Mouse (Mus musculus): Measurements from ENCODE around the gene Mical2. TPM values are rescaled to one million over a fixed set of nuclear protein-coding genes. Genes with fewer than 3 reads are reported as not detected.
A peak's percentile ranks its signal among the peaks of the same experiment; 100 is the strongest.

The Mical2 gene
- polyA plus RNA-seq, 1 experiment from 2014 or later: 3.9 TPM

DNA sequence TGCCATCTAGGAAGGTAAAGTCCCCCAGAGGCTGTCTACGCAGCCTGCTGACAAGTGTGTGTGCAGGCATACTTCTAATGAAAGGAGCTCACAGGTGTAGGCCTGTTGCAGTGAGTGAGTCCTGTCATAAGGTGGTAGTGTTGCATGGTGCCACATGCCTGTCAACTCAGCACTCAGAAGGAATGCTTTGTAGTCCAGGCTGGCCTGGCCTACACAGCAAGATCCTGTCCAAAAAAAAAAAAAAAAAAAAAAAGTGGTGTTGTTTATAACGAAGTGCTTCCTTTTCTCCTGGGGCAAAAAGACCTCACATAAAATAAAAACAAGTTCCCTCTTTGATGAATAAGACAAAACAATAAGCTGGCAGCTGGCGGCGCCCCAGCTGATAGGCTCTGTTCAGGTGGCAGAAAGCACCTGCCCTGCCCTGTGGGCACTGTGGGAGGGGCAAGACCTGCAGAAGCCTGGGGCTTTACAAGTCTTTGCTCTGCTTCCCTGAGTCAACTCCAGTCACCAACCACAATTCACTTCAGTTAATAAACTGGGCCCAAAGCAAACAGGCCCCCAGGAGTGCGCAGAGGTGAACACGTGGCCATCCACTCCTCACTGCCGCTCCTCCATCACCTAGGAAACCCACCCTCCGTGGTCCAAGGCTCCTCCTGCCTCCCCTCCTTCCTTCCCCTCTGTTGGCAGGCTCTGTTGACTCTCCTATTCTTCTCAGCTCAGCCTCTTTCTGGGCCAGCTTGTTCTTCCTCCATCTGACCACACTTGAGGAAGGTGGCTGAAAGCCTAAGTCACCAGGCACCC, 12.5 kb upstream of the Mical2 start:
- Histone ChIP-seq H3K36me3 (no peaks in the 10 kb centered on the region), H3K9me3 (replicated peaks) (no peaks in the 10 kb centered on the region), H3K27me3 (replicated peaks) (no peaks in the 10 kb centered on the region), H3K4me1 (peaks cover 15% of the 10 kb centered on the region), H3K4me3 (replicated peaks) (no peak overlapping the region), H3K27ac (replicated peaks) (peak overlapping the region; percentile 51), H3K4me2 (no peak overlapping the region), H3K9ac (replicated peaks) (no peak overlapping the region)
- 33% methylated on average over 8 of the region's 8 CpGs for WGBS
- peak; percentile 79 for ATAC-seq (ENCODE audit: low FRiP score)

DNA sequence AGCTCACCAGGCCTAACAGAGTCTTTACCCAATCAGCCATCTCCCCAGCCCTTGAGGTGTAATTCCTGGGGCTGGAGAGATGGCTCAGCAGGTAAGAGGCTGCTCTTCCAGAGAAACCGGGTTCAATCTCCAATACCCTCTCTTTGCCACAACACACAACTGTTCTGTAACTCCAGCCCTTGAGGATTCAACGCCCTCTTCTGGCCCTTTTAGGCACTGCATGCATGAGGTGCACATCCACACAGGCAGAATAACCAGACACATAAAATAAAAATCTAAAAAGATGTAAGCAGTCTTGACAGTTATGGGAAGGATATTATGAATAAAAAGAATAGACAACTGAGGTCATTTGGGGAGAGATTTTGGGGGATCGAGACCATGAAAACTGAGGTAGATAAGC, 9.8 kb upstream of the Mical2 start:
- ATAC-seq (ENCODE audit: low FRiP score): no peak
- H3K27ac ChIP-seq (replicated peaks): no peak overlapping the region
- no peak overlapping the region for H3K4me3 ChIP-seq (replicated peaks)
- peaks cover 13% of the 10 kb centered on the region for H3K4me1 ChIP-seq
- H3K36me3 ChIP-seq: no peaks in the 10 kb centered on the region
- H3K9ac ChIP-seq (replicated peaks): no peak overlapping the region
- H3K27me3 ChIP-seq (replicated peaks): no peaks in the 10 kb centered on the region
- H3K9me3 ChIP-seq (replicated peaks): no peaks in the 10 kb centered on the region
- H3K4me2 ChIP-seq: no peak overlapping the region
- 78% methylated on average over 3 of the region's 3 CpGs for WGBS

DNA sequence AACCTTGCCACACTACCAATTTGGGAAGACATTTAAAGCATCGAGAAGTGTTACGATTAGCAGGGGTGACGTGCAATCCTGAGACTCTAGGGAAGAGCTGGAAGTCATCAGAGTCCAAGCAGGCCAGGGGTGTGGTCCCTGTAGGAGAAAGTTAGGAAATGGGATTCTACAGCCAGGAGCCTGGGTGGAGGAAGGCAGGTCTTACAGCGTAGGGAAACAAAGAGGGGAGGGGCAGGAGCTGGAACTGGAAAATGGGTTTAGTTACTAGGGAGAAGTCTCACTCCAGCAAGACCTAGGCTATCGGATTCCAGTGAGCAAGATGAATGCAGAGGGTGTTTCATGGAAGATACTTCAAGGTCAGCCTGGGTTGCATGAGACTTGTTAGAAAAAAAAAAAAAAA, 8.9 kb upstream of the Mical2 start:
- H3K36me3 ChIP-seq: no peaks in the 10 kb centered on the region
- H3K4me3 ChIP-seq (replicated peaks): no peak overlapping the region
- no peak overlapping the region for H3K27ac ChIP-seq (replicated peaks)
- no peak overlapping the region for H3K4me2 ChIP-seq
- ATAC-seq (ENCODE audit: low FRiP score): no peak
- no peaks in the 10 kb centered on the region; the same call in 1 of the 2 replicates for H3K27me3 ChIP-seq (replicated peaks)
- no peak overlapping the region for H3K9ac ChIP-seq (replicated peaks)
- WGBS: 77% methylated on average over 5 of the region's 5 CpGs
- no peaks in the 10 kb centered on the region for H3K9me3 ChIP-seq (replicated peaks)
- H3K4me1 ChIP-seq: peaks cover 13% of the 10 kb centered on the region

DNA sequence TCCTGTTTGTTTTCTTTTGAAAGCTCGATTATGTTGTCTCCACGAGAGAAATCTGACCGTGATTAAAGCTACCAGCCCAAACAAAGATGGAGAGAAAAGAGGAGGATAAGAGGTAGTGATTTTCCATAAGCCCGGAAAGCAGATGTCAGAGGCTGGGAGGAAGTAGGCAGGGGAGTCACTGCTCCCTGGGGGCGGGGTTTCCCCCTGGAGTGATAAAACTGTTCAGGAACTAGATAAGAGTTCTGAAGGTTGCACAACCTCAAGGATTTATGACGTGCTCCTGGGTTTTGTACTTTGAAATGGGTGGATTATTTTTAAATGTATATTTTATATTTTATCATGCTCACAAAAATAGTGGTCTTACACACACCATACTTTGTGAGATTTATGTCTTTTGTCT, 8.4 kb upstream of the Mical2 start:
- 64% methylated on average over 6 of the region's 6 CpGs for WGBS

DNA sequence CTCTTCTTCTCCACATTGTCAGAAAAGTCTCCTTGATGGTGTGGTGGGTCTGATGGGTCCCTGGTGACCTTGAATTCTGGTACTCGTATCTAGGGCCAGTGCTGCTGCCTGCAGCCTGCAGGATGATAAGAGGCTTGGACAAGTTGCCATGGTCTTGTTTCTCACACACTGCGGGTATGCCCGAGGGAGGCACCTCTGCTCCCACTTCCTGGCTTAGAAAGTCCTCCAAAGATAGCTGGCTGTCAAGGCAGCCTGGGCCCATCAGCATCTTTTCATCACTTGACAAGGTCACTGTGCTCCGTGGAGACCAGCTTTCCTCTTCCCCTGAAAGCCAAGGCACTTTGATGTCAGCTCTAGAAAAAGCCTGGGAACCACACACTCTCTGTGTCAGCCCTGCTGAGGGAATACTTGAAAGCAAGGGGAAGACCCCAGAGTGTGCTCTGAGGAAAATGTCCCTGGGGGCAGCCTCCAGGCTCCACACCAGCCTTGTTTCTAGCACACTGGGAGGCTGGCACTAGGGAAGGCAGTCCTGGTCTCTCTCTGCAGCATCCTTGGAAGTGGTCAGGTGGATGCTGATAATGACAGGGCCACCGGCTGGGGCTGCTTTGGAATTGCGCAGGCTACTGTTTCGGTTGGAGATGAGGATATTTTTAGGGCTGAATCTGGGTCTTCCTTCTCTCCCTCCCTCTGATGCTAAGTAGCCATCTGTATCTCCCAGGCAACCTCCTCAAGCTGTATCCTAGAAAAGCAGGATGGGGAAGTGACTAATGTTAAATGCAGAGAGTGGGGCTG, 2.7 kb upstream of the Mical2 start:
- H3K27me3 ChIP-seq (replicated peaks): peaks cover 33% of the 10 kb centered on the region
- no peaks in the 10 kb centered on the region for H3K9me3 ChIP-seq (replicated peaks)
- no peak overlapping the region for H3K9ac ChIP-seq (replicated peaks)
- H3K4me3 ChIP-seq (replicated peaks): no peak overlapping the region
- no peak overlapping the region for H3K4me2 ChIP-seq
- 70% methylated on average over 7 of the region's 7 CpGs for WGBS
- ATAC-seq (ENCODE audit: low FRiP score): no peak
- H3K4me1 ChIP-seq: peaks cover 20% of the 10 kb centered on the region
- H3K27ac ChIP-seq (replicated peaks): no peak overlapping the region
- H3K36me3 ChIP-seq: no peaks in the 10 kb centered on the region

More for the DNA sequence above, 8.4 kb upstream of the Mical2 start:
- no peak for ATAC-seq (ENCODE audit: low FRiP score)
- H3K27me3 ChIP-seq (replicated peaks): no peaks in the 10 kb centered on the region; the same call in 1 of the 2 replicates
- H3K9me3 ChIP-seq (replicated peaks): no peaks in the 10 kb centered on the region
- H3K4me2 ChIP-seq: no peak overlapping the region
- no peaks in the 10 kb centered on the region for H3K36me3 ChIP-seq
- H3K4me3 ChIP-seq (replicated peaks): no peak overlapping the region
- H3K4me1 ChIP-seq: peaks cover 13% of the 10 kb centered on the region
- no peak overlapping the region for H3K27ac ChIP-seq (replicated peaks)
- no peak overlapping the region for H3K9ac ChIP-seq (replicated peaks)

DNA sequence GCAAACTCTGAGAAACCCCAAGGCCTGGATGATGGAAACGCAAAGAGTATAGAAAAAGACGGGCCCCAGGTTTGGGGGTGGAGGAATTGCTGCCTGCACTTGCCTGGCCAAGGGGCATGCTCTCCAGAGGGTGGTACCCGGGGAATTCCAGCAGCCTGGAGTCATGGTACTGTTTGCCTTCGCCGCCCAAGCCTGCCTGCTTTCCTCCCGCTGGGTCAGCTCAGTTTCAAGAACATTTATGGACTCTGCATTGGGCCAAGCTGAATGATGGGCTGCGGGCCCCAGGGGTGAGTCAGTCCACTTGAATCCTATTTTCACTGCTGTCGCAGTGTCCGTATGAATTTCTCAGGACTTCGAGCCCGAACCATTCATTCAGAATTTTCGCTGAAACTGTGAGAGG, 802 bp upstream of the Mical2 start:
- Histone ChIP-seq H3K27me3 (replicated peaks) (peaks cover 34% of the 10 kb centered on the region), H3K9ac (replicated peaks) (no peak overlapping the region), H3K27ac (replicated peaks) (no peak overlapping the region), H3K4me2 (peak overlapping the region; percentile 99), H3K4me1 (peaks cover 26% of the 10 kb centered on the region), H3K9me3 (replicated peaks) (no peaks in the 10 kb centered on the region), H3K4me3 (replicated peaks) (no peak overlapping the region), H3K36me3 (no peaks in the 10 kb centered on the region)
- 64% methylated on average over 12 of the region's 12 CpGs for WGBS
- ATAC-seq (ENCODE audit: low FRiP score): no peak

DNA sequence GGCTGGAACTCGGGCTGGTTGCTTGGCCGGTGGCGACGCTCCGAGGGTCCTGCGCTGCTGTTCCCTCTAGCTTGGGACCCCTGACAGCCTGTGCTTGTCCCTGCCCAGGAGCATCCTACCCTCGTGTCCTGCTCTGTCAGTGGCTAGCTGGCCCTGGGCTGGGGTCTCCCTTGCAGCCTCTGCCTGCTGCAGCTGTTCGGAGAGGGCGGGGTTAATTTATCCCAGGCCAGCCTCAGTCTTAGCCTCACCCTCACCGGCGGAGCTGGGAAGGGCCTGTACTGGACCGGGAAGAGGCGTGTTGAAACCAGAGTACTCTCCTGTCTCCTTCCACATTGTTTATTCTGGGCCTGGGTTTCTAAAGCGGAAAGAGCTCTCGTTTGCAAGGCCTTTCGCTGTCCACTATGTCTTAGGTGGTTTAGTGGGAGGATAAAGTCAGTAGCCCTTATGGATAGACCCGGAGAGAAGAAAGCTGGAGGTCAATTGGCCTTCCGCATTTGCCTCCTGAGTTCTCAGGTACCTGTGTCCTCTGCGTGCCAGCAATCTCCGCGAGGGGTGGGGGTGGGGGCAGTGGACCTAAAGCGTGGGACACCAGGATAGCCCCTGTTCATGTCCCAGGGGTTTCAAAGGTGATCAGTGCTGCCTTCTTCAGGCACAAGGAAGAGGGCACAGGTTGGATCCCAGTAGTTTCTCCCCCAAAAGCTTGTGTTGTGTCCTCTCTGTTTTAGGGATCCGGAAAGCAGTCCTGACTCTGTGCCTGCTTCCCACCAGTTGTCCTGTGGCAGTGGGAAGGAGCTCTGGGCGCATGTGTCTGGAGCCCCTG, 1.0 kb downstream of the Mical2 start:
- peak; percentile 18; the same call in 1 of the 2 replicates for ATAC-seq (ENCODE audit: low FRiP score)
- Histone ChIP-seq H3K4me2 (peak overlapping the region; percentile 99), H3K4me1 (peaks cover 26% of the 10 kb centered on the region), H3K9me3 (replicated peaks) (no peaks in the 10 kb centered on the region), H3K36me3 (no peaks in the 10 kb centered on the region), H3K9ac (replicated peaks) (peak overlapping the region; percentile 68), H3K4me3 (replicated peaks) (peak overlapping the region; percentile 68), H3K27ac (replicated peaks) (no peak overlapping the region), H3K27me3 (replicated peaks) (peaks cover 34% of the 10 kb centered on the region)
- 5% methylated on average over 24 of the region's 24 CpGs for WGBS

DNA sequence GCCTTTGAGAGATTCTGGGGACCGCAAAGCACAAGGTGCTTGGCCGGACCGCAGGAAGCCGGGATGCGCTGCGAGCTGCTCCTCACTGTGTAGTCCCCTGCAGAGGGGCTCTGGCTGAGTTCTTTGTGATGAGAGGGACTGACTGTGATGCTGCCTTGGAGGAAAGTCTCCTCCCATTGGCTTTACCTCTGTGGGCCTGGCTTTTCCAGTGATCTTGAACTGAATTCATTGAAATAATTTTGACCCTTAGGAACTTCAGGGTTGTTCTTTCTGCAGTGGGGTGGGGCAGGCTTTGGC, 1.6 kb downstream of the Mical2 start:
- H3K4me2 ChIP-seq: peak overlapping the region; percentile 99
- H3K36me3 ChIP-seq: no peaks in the 10 kb centered on the region
- H3K27me3 ChIP-seq (replicated peaks): peaks cover 34% of the 10 kb centered on the region
- H3K4me1 ChIP-seq: peaks cover 26% of the 10 kb centered on the region
- H3K9me3 ChIP-seq (replicated peaks): no peaks in the 10 kb centered on the region
- WGBS: 29% methylated on average over 6 of the region's 6 CpGs
- no peak for ATAC-seq (ENCODE audit: low FRiP score)
- H3K9ac ChIP-seq (replicated peaks): 0 out of 2 replicates have a peak overlapping the region, but pooled peaks have one; percentile 68
- H3K27ac ChIP-seq (replicated peaks): no peak overlapping the region
- H3K4me3 ChIP-seq (replicated peaks): peak overlapping the region; percentile 68

DNA sequence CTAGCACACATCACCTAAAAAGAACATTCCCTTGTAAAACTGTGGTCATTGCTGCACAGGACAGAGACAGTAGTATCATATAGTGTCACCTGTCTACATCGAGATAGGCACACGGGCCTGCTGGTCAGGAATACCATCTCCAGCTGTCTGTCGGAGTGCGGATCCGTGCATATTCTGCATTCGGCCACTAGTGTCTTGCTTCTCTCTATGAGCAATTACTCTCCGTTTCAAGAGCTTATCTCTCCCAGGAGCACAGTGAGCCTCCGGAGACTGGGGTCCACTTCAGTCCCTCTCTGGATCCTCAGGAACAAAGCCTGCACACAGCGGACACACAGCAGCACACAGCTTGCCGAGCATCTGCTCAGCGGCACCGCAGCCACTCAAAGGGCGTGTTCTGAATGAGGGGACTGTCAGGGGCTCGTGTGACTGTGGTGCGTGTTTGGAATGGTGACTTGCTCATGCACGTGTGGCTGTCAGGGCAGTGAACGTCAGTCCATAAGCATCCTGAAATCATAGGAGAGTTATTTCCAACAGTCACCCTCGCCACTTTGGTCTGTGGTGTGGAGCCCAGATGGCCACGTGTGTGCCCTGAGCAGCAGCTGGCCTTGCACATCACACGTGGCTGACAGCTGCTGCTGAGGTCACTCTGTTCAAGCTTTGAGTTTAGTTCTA, 3.3 kb downstream of the Mical2 start:
- no peaks in the 10 kb centered on the region for H3K9me3 ChIP-seq (replicated peaks)
- peaks cover 38% of the 10 kb centered on the region for H3K4me1 ChIP-seq
- no peak overlapping the region for H3K27ac ChIP-seq (replicated peaks)
- no peak overlapping the region for H3K4me3 ChIP-seq (replicated peaks)
- ATAC-seq (ENCODE audit: low FRiP score): no peak
- H3K4me2 ChIP-seq: no peak overlapping the region
- H3K9ac ChIP-seq (replicated peaks): no peak overlapping the region
- 54% methylated on average over 20 of the region's 20 CpGs for WGBS
- H3K36me3 ChIP-seq: no peaks in the 10 kb centered on the region
- peaks cover 30% of the 10 kb centered on the region for H3K27me3 ChIP-seq (replicated peaks)

DNA sequence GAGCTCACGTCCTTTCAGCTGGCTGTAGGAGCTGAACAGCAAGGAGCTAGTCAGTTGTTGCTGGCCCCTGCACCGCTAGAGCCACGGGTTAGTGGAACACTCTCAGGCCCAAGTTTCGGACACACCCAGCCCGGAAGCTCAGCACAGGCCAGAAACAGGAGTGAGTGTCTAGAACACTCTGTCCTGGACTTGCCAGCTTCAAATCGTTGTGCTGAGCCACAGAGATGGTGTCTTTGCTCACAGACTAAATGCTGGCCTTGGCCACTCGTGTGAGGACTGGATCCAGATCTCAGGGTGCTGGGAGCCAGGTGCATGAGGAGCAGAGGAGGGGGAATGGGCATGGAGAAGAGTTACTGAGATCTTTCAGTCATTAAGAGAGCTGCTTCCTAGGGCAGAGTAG, 6.1 kb downstream of the Mical2 start:
- H3K4me2 ChIP-seq: no peak overlapping the region
- H3K4me3 ChIP-seq (replicated peaks): no peak overlapping the region
- no peak for ATAC-seq (ENCODE audit: low FRiP score)
- no peak overlapping the region for H3K9ac ChIP-seq (replicated peaks)
- H3K4me1 ChIP-seq: peaks cover 31% of the 10 kb centered on the region
- H3K27me3 ChIP-seq (replicated peaks): peaks cover 14% of the 10 kb centered on the region
- no peaks in the 10 kb centered on the region for H3K9me3 ChIP-seq (replicated peaks)
- WGBS: 77% methylated on average over 7 of the region's 7 CpGs
- no peaks in the 10 kb centered on the region for H3K36me3 ChIP-seq
- no peak overlapping the region for H3K27ac ChIP-seq (replicated peaks)

DNA sequence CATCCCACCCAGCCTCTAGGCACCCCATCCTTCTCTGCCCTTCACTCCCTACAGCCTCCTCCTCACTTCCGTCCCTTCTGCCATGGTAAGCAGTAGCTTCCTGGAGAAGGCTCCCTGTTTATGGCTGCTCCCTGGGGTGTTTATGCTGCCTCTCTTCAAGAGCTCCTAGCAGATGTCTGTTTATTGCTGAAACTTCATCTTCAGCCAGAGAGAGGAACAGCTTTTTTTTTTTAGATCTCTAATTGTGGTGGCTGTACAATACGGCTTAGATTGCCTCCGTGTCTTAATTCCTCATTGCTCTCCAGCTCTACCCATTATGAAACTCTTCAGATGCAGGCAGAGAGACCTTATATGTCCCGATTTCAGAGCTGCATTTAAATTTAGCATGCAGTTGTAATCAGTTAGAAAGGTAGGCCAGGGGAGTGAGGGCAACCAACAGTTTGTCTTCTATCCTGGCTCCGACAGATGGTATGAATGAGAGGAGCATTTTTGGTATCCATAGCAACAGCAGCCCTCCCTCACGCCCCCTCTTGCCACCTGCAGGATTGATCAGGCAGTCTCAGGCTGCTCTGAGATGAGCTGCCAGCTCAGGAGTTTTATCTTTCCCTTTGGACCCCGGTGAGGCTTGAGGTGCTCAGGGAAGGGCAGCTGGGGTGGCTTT, 7.8 kb downstream of the Mical2 start:
- Histone ChIP-seq H3K27me3 (replicated peaks) (no peaks in the 10 kb centered on the region; the same call in 1 of the 2 replicates), H3K4me1 (peaks cover 33% of the 10 kb centered on the region), H3K4me3 (replicated peaks) (no peak overlapping the region), H3K9me3 (replicated peaks) (no peaks in the 10 kb centered on the region), H3K9ac (replicated peaks) (no peak overlapping the region), H3K27ac (replicated peaks) (peak overlapping the region; percentile 63), H3K4me2 (peak overlapping the region; percentile 20), H3K36me3 (no peaks in the 10 kb centered on the region)
- WGBS: 7% methylated on average over 7 of the region's 7 CpGs
- peak; percentile 70 for ATAC-seq (ENCODE audit: low FRiP score)

Data from neural tube, embryonic 15.5 days (tissue).